Mouse (Mus musculus): ENCODE data around the gene Aldh1a2. TPM values are rescaled to one million over a fixed set of nuclear protein-coding genes. Genes with fewer than 3 reads are reported as not detected.

The Aldh1a2 gene
- total RNA-seq, 4 experiments from 2014 or later = 0.88 to 6.4 (median 3.0) TPM

DNA sequence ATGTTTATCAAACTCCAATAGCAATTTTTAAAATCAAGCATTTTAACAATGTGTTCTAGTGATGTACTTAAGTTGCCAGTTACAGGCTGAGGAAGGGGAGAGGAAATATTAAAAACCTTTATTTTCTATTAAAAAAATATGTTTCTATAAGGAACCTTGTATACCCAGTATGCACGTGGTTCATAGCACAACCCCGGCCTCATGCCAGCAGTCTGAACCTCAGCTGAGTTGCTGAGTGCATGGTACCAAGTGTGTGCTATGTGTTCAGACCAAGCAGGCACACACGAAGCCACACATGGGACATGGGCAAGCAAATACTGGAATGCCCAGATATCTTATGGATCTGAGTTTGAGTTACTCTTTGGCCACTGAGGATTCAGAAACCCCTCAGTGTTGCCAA lies 74.2 kb downstream of the Aldh1a2 start:
- no peak for DNase-seq (ENCODE audit: low spot score in 2 of 2)

DNA sequence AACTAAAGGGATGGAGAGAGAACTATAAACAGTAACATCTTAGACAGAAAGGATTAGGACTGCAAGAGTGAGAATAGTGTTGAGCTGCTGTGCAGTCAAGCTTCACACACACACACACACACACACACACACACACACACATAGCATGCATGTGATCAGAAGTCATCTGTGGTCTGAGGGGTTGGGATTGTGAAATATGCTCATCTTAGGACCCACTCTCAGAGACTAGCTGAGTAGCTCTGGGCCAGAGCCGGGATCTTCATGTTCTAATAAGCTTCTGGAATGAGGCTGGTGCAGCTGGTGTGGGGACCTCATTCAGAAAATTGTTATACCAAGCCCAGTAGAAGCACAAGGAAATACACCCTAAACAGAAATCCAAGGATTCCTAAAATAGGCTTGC lies 75.1 kb downstream of the Aldh1a2 start:
- no peak for DNase-seq (ENCODE audit: low spot score in 2 of 2)

DNA sequence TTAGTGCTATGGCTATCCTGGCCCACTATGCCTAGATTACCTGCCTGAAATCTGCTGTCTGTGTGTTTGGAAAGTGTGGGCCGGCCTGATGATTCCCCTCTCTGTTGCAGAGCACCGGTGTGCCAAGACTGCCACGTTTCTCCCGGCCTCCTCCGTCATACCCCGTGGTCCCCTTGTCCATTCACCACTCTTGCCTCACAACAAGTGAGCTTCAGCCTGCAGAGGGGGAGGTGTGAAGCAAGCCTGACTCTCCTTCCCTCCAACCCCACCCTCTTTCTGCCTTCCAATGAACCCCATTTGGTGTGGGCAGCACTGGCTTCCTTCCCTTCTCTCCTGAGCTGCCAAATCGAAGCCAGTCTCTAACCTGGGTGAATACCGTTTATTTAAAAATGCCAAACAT lies 79.9 kb downstream of the Aldh1a2 start:
- DNase-seq (ENCODE audit: low spot score in 2 of 2) = no peak

DNA sequence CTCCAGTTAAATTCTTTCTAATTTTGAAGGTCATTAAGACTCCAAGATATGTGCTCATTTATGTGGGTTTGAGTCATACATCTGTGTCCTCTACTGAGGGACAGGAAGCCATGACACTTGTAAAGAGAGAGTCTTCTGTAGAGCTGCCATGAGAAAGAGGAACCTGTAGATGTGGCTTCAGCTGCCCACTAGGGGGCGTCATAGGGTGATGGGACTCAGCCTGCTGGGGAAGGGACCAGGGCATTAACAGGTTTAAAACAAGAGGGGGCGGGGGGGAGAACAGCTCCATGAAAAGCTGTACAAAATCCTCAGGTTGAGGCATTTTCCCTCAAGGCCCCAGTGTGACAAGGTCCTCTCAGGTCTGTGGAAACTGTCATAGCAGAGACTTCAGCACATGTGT lies 88.0 kb downstream of the Aldh1a2 start:
- no peak for DNase-seq (ENCODE audit: low spot score in 2 of 2)

DNA sequence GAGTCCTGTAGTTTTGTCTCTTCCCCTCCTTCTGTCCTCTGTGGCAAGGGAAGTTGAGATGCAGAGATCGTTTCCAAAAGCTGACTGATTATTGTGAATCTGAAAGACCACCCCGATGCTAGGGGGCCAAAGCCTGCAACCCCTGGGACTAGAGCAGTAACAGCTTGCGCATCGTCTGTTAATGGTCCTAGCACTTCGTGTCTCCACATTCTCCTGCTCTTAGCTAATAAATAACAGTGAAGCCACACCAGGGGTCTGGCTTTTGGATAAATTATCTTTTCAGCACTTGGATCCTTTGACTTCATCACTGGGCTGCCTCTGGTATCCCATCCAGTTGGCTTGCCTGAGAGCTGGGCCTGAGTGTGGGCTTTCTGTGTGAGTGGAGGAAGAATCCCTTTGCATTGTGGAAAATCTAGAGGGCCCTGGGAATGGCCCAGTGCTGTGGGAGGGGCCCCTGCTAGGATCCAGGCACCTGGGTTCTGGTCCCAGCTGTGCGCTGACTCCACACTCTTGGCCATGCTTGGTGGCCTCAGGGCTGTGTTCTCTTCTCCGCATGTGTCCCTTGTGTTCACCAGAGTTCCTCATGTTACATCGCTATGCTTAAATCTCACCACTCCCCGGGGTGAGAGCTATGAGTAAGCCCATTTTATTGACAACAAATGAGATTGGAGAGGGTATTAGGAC lies 91.7 kb downstream of the Aldh1a2 start:
- DNase-seq (ENCODE audit: low spot score in 2 of 2) = peak in 1 of 2 experiments; percentile 45

DNA sequence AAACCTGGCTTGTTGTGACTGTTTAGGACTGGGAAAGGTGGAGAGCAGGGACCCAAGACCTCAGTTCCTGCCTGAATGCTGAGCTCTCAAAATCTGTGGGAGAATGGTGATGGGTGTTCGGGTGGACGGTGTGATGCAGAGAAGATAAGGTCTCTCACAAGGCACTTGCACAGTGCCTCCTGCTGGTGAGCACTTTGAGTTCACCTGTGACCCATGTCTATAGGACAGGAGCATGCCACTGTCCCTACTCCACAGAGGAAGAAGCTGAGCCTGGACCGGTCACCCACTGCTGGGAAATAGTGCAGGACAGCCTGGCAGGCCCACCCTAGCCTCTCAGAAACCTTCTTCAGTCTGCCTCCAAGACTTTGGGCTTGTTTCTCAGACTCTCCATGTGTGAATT lies 100.4 kb downstream of the Aldh1a2 start:
- DNase-seq (ENCODE audit: low spot score in 2 of 2) = no peak

DNA sequence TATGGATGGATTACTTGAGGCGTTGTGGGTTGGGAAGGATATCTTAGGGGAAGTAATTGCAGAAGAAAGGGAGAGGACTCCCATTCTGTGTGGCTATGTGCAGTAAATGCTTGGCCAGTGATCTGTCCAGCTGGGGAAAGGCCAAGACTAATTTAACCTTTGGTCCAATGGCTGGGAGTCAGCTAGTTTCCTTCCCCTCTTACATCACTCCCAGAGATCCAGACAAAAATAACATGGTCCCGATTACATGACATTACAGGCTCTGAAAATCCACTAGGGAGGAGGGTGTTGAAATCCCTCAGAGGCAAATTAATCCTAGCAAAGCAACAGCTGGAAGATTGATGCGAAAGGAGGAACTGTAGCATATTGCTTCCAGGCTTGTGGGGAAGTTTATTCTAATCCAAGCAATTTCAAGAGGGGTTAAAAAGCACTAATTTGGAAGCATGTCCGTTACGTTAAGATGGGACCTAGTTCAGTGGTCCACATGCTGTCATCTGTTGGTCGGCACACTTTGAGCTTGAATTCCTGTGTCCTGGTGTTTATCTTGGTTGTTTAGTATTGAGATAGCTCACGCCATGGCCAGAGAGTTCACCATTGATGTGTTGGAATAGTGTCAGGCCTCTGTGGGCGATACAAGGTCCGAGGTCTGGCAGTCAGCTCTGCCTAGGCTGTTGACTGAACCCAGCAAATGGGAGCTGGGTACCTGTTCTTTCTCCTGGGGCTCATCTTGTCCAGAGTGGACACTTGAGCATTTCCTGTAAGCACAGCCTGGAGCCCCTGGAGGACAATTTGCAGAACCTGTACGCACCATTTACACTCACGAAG lies 101.7 kb downstream of the Aldh1a2 start:
- DNase-seq (ENCODE audit: low spot score in 2 of 2) = peak; percentile 59 to 62

DNA sequence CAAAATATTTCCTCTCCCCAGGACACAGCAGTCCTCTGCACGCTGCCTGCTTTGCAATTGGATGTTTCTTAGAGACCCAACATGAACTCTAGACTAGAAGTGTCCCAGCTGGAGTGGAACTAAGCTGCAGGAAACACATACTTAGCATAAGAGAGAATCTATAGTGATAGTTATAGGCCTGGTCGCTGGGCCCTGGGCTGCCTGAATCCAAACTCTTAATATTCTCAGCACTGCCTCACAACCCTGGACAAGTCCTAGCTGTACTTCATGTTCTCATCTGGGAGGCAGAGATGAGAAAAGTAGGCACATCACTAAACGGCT lies 102.3 kb downstream of the Aldh1a2 start:
- DNase-seq (ENCODE audit: low spot score in 2 of 2) = no peak

DNA sequence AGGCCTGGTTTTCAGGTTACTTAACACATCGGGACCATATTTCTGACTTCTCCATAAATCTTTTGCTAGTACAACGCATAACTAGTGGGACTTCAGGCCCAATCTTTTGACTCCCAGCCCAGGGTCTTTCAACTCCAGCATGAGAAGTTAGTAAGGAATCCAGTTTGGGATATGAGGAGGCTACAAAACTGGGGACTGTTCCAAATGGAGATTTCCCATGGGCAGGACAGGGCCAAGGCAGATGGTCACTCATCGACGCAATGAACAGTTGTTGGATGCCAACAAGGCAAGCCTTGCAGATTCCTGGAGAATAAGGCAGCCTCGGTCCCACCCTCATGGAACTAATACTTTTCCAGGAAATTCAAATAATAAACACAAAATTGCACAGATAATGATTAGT lies 104.2 kb downstream of the Aldh1a2 start:
- peak; percentile 51 to 57 for DNase-seq (ENCODE audit: low spot score in 2 of 2)

DNA sequence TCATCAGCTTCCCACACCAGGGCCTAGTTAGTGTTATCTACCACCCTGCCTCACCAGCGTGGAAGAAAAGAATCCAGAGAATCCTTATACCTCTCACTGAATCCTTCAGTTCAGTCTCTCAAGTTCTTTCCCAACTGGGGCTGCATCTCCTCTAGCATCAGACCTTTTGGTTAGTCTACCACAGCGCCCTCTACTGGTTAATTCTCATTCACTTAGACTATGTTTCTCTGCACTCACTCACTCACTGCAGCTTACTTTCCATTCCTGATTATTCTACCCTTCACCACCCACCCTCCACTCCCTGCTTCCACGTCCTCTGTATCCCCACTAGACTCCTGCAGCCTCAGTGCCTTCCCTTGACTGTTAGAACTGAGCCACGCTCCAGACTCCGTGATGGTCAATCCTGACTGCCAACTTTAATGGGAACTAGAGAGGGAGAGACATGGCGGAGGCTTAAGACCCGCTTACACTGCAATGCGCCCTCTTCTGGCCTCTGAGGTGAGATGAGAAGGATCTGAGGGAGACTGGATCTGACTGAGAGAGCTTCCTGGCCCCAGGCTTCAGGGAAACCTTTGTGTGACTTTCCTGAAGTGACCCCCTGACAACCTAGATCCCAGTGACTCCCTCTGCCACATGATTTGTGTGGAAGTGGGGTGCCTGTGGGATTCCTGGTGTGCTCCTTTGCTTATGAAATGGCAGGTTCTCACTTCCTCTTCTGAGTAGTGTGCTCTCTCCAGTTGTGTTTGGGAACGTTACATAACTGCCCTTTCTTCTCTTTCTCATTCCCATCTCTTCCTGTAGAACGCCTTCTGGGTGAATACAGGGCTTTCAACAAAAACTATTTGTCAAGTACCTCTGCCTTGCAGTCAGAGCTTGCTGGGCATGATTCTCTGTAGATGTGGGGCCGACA lies 104.9 kb downstream of the Aldh1a2 start:
- DNase-seq (ENCODE audit: low spot score in 2 of 2) = no peak

DNA sequence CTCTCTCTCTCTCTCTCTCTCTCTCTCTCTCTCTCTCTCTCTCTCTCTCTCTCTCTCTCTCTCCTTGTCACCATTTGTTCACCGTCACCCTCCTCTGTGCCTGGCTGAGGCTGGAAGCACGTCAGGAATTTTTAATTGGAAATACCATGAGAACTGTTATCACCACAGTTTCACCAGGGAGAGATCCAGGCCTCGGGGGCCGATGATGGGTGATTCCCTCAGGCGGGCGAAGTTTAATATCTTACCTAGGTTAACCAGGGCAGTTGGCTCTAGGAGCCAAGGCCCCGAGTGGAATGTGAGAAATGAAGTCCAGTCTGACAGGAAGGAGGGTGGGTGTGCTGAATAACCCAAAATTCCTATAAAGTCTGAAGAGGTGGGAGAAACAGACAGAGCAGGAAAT lies 105.8 kb downstream of the Aldh1a2 start:
- no peak for DNase-seq (ENCODE audit: low spot score in 2 of 2)

DNA sequence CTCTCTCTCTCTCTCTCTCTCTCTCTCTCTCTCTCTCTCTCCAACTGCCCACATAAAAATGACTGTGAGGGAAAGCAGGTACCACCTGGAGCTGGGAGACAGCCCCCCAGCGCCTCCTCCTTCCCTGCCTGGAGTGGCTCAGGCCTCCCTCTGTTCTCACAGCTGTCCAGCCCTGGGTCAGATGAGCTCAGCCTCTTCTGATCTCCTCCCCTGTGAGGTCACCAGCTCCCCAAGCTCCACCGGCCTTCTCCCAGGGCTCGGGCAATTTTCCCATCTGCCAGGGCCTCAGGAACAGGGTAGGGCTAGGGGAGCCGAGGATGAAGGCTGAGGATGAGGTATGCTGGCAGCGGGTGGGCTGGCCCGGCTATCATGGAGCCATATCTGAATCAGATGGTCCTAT lies 106.3 kb downstream of the Aldh1a2 start:
- DNase-seq (ENCODE audit: low spot score in 2 of 2) = no peak

DNA sequence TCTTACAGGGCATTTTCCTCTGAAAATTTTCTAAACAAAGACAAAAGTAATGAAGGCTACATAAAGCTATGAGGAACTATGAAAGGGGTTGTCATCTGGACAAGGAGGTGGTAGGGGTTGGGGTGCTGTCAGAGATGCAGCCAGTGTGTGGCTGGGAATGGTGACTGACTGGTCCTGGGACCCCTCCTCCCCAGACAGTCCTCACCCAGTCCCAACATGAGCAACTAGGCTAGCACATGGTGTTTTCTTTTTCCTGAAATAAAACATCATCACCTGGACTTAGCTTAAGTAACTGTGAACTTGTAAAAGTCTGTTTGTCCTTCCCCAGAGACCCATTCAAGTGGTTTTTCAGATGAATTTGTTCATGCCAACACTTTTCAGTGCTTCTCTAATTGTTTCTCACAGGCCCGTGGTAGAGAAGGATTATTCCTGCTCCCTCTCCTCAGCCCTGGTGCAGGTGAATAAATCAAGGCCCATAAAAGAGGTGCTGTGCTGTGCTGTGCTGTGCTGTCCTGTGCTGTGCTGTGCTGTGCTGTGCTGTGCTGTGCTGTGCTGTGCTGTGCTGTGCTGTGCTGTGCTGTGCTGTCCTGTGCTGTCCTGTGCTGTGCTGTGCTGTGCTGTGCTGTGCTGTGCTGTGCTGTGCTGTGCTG lies 107.8 kb downstream of the Aldh1a2 start:
- no peak for DNase-seq (ENCODE audit: low spot score in 2 of 2)

DNA sequence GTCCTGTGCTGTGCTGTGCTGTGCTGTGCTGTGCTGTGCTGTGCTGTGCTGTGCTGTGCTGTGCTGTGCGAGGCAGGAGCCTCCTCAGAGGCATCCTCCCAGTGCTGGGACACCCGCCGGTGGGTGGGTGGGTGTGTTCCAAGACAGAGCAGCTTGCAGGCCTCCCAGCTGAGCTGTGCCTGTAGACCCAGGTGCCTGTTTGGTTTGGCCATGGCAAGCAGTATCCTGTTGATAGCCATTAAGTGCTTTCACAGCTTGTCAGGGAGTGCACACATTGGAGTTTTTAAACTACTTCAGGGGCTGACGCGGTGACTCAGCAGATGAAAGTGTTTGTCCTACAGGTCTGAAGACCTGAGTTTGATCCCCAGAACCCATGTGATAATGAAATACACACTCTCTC lies 108.5 kb downstream of the Aldh1a2 start:
- no peak for DNase-seq (ENCODE audit: low spot score in 2 of 2)

DNA sequence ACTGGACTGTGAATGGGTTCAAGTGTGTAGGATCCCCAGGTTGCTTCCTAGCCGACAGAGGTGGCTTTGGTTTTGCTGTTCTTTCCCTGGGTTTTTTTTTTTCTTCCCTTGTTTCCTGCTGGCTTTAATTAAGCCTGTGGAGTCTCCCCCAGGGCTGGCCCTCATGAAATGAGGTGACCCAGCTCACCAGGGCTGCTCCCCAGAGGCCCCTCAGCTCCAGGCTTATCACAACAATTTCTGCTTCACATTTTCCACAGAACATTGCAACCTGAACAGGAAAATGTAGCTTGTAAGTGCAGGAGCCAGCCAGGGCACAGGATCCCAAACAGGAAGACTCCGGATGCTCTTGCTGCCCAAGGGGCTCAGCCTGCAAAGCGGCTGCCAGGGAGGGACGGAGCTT lies 110.7 kb downstream of the Aldh1a2 start:
- no peak for DNase-seq (ENCODE audit: low spot score in 2 of 2)

DNA sequence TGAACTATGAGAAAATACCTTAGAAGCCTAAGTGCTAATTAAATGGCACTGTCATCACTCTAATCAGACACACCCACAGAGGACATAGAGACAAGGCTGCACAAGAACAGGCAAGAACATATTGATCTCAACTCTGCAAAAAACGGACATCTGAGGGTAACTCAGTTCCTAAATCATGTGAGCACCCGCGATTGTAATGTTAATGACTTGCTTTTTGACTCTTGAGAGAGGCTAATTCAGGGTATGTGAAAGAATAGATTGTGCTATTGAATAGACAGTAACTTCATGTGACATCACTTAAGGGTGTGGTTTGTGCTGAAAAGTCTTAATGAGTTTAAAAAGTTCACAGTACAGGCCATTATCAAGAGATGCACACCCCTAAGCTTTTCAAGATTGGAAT lies 116.1 kb downstream of the Aldh1a2 start:
- no peak for DNase-seq (ENCODE audit: low spot score in 2 of 2)

DNA sequence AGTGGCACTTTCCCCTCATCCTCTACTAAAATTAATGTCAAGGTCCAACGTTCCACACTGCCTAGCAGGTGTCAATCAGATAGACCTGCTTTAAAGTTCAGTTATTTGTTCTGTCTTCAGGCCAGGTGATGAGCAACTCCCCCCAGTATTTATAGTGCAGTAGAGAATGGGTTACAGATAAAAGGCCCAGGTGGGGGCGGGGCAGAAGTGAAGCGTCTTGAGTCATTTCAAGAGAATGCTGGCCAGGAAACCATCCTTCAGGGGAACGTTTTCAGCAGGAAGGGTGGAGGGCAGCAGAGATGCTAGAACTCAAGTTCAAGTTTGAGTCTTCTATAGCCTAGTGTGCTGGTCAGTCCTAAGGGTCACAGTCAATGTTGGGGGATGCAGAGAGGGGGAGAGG lies 121.1 kb downstream of the Aldh1a2 start:
- no peak for DNase-seq (ENCODE audit: low spot score in 2 of 2)

DNA sequence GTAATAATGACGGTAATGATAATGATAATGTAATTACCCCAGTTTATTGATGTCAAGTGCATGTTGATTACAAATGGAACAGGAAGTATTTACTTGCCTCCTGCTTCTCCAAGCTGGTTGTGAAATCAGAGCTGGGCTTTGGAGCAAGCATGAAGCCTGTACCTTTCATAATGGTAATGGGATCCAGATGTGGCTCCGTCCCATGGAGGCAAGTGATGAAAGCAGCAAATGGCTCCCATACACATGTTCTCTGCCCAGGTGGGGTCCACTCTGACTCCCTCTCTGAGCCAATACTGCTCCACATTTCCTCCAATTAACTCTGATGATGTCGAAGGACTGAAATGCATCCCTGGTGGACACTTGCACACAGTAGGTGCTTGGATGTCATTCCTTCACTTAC lies 121.8 kb downstream of the Aldh1a2 start:
- DNase-seq (ENCODE audit: low spot score in 2 of 2) = no peak

DNA sequence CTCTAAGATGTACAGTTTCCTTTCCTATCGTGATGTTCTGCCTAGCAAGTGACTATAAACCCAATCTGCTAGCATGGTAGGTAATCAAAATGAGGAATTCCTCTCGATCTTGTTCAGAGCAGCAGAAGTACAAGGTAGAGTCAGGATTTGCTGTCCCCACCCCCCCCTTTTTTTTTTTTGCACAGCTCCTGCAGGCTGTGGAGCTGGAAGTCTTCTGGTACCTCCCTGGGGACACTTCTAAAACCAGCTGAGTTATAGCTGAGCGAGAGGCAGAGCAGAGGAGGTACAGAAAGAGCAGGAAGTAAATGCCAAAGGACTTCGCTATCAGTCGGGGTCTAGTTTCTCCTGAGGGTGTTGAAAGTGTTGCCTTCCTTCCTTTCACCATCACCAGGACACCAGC lies 124.5 kb downstream of the Aldh1a2 start:
- no peak for DNase-seq (ENCODE audit: low spot score in 2 of 2)

Measured in gastrocnemius, adult 8-10 months (tissue).